Mouse (Mus musculus) large intestine, adult 2 months (tissue): Measurements from ENCODE around the gene Cab39. TPM values are rescaled to one million over a fixed set of nuclear protein-coding genes. Genes with fewer than 3 reads are reported as not detected.
A peak's percentile ranks its signal among the peaks of the same experiment; 100 is the strongest.

ENCODE experiments used
- DNase-seq: peaks from one replicate; pipeline ENCODE4 v3.0.0-alpha.2; 2012; ENCODE audit warnings: low read depth, low spot score
- WGBS: fragments of 180-500 bp; shearing (Covaris S2); methylation state at CpG from one replicate; pipeline ENCODE4 v1.1.7; 2018; 5-methylcytosine and 5-hydroxymethylcytosine counted together
- polyA plus RNA-seq: library from polyadenylated mRNA; depleted of rRNA; stranded (reverse); fragments of >200 nt; gene quantifications from 2 replicates; pipeline ENCODE4 v1.2.3, GENCODE M21; 2012

Gene Cab39
- polyA plus RNA-seq, 1 experiment, result 43.8 TPM

DNA sequence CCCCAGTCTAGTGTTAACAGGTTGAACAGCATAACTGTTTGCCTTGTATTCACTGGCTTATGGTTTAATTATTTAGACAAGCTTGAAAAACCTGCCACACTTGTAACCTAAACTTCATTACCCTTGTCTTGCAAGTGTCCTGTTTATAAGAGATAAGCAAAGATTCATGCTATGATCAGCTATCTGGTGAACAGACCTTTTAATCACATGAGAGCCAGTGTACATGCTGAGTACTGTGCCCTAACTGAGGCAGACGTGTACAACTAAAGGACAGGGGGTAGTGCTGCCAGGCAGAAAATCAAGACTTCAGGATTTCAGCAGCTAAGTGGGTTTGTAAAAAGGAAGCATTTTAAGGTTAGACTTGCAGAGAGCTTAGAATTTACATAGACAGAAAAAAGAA, 46.5 kb downstream of the Cab39 start:
- WGBS, result 91% methylated on average over 1 of the region's 1 CpGs
- DNase-seq, result no peak

GRCm38 (mm10) chr1:85840421-85840820, 47.2 kb downstream of the Cab39 start:
- 84% methylated on average over 4 of the region's 4 CpGs for WGBS
- DNase-seq, result no peak

DNA sequence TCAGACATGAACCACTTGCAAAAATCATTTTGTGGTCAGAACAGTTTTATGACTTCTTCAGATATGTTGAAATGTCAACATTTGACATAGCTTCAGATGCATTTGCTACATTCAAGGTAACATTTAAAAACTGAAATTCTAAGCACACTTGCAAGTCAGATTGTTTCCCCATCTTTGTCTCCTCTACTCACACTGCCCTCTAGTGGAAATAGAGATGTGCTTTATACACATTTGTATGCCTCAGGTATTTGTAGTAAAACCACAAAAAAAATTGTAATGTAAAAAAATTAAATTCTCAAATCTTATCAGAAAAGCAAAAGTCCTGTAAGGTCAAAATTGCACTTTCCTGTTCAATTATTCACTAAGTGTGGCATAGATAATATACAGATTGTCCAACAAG, 49.0 kb downstream of the Cab39 start:
- DNase-seq, result no peak

DNA sequence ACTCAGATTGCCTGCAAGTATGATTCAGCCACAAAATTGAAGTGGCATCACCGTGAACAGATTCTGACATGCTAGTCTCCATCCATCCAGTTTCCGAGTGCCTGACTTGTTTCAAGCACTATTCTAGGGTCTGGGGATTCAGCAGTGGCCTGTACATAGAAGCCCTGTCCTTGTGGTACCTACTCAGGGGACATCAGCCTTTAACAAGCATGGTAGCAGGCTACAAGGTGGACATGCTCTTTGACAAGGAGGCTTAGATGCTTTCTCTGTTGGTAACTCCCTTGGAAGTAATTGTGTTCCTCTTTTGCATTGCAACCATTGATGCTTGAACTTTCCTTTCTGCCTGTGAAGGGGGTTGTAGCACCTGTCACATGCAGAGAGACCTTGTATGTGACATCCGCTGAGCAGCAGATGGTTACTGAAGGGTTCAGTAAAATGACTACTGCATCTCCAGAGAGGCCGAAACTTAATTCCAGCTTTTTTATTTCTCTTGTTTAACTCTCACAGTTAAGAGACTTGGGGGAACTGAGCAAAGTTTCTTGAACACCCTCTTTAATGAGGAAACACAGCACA, 50.1 kb downstream of the Cab39 start:
- 97% methylated on average over 4 of the region's 4 CpGs for WGBS

GRCm38 (mm10) chr1:85844981-85845380, 51.7 kb downstream of the Cab39 start:
- DNase-seq, result no peak
- WGBS, result 92% methylated on average over 6 of the region's 6 CpGs

More for the DNA sequence above, 50.1 kb downstream of the Cab39 start:
- DNase-seq, result no peak

DNA sequence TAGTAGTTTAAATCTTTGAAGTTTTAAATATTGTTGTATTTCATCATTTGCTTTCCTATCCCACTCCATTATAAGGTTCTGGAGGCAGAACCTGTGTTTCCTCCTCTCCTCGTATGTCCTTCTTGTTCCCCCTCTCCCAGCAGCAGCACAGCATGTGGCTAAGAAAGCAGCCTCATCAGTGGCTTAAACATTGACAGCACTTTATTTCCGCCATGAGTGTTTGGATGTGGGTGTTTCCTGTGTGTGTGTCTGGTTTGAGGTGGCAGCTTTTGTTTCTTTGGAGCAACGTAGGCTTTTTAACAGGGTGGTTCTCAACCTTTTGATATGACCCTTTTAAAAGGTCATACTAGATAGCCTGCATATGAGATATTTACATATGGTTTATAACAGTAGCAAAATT, 52.2 kb downstream of the Cab39 start:
- DNase-seq, result no peak
- 67% methylated on average over 3 of the region's 3 CpGs for WGBS

GRCm38 (mm10) chr1:85849016-85849415, 55.8 kb downstream of the Cab39 start:
- 92% methylated on average over 14 of the region's 14 CpGs for WGBS
- DNase-seq, result no peak

DNA sequence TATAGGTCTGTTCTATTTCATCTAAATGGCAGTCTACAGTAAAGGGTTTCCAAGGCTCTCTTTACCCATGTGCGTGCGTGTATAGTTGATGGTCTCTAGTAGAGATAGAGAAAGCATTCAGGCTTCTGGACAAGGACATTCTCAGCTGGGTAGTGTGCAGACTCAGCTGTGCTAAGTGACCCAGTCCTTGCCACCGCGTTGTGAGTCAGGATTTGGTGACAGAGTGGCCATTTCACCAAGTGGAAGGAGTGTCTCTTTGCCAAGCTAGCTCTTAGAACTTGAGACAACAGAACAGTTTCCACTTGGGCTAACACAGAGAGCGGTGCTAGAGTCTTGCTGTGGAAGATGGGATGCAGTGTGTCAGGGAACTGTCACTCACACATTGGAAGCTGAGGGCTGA, 57.6 kb downstream of the Cab39 start:
- WGBS, result 94% methylated on average over 5 of the region's 5 CpGs
- no peak for DNase-seq

DNA sequence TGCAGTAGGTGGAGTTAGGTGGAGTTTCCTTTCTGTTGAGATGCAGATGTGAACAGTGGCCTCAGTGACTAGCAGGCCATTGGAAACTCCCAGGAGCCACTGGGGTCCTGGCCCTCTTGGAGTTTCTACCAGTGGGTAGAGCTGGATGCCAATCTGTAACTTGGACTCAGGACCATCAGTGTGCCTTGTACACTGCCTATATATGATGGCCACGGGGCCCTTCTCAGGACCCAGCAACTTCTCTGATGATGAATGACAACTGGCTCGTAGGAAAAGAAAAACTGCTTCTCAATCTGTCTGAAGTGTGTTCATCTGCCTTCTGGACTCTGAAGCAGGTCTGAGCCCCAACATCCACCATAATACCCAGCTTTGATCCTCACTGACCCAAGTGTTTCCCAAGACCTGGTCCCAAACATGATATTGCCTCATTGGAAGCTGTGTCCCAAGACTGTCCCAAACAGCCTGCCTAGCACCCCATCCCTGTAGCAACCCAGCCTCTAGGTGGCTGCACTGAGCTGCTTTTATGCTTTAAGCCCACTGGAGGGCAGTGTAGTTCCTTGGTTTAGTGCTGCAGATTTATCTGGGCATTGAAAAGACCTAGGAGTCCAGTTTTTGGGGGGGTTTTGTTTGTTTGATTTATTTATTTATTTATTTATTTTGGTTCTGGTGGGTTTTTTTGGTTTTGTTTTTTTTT, 59.9 kb downstream of the Cab39 start:
- 77% methylated on average over 2 of the region's 2 CpGs for WGBS
- peak; percentile 44 for DNase-seq

- whole genome bisulfite sequencing, result 94% methylated on average over 2 of the region's 2 CpGs
- no peak for DNase-seq
Measured at GRCm38 (mm10) chr1:85853865-85854264, 60.6 kb downstream of the Cab39 start.

DNA sequence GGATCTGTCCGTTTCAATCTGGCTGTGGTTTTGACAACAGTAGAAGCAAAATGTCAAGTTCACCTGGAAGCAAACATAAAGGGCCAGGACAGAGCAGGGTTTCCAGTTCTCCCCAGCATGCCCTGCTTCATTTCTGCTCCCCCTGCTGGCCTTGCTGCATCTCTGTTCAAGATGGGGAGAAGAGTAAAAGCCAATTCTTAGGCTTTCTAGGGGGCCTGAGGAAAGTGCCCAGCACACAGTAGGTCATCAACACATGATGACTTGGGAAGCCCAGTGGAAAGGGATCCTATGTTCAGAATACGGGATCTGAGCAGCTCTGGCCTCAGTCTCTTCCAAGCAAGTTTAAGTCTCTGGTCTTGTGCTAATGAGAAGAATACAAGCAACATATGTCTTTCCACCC, 61.2 kb downstream of the Cab39 start:
- DNase-seq, result no peak
- 63% methylated on average over 2 of the region's 2 CpGs for WGBS

DNA sequence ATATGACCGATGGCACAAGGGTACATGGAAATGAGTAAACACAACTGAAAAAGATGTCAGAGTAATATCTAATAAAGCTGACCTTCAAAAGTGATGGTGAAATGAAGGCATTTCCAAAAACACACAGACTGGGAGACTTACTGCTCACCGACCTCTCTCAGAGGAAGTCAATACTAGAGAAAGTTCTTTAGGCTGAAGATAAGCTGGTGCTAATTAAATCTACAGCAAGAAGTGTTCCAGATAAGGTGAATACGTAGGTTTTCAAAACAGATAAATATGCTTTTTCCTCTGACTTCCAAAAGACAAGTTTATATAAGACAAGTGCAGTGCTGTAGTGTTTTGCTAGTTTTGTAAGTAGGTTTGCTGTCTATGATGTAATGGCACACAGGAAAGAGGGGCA, 63.0 kb downstream of the Cab39 start:
- DNase-seq, result no peak
- 75% methylated on average over 3 of the region's 3 CpGs for WGBS

DNA sequence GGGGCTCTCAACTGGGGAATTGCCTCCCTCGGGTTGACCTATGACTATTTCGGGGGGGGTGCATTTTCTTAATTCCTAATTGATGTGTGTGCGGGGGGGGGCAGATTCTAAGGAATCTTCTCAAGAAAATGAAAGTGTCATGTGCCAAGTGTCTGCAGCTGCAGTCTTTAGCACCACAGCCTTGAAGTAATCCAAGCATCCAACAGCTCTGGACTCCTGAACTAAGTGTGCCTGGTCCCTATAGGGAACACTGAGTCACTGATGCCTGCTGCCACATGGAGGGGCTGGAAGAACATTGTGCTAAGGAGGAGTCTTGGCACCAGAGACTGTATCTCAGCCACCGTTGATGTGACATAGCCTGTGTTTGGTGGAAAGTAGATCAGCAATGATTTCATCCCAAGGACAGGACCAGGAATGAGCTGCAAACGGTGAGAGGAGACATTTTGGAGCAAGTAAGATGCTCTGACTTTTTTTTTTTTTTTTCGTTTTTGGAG, 64.1 kb downstream of the Cab39 start:
- WGBS, result 65% methylated on average over 6 of the region's 6 CpGs
- no peak for DNase-seq

DNA sequence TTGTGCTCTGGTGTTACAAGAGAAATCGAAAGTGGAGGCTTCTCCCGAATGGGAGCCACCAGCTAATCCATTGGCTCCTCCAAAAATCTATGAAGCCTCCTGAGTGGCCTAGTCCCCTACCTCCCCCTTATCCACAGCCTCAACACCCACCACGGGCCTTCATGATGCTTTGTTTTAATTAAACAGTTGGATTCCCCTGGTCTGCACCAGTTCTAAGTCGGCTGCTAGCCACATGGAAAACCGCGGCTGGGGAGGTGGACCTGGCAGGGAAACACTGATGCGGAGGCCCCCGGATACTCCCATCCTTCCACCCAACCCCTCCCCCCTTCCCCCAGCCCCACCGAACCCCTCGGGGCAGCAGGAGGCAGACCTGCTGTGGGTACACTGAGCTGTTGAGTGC, 71.1 kb downstream of the Cab39 start:
- 76% methylated on average over 10 of the region's 10 CpGs for WGBS
- no peak for DNase-seq

DNA sequence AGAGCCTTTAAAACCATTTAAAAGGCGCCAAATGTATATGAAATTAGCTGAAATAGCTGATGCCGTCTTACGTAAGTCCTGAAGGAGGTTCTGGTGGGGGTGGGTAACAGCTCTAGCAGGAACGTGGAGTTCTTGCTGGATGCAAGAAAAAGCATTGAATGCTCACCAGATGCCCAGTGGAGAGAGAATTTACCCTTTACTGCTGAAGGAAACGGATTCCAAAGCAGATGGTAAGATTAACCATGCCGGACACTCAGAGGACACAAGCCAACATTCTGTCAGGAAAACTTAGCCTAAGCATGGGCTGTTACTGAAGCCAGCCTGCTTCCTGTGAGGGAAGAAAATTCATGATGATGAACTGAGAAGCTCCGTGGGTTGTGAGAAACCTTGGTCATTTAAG, 76.8 kb downstream of the Cab39 start:
- WGBS, result 81% methylated on average over 7 of the region's 7 CpGs
- DNase-seq, result no peak

DNA sequence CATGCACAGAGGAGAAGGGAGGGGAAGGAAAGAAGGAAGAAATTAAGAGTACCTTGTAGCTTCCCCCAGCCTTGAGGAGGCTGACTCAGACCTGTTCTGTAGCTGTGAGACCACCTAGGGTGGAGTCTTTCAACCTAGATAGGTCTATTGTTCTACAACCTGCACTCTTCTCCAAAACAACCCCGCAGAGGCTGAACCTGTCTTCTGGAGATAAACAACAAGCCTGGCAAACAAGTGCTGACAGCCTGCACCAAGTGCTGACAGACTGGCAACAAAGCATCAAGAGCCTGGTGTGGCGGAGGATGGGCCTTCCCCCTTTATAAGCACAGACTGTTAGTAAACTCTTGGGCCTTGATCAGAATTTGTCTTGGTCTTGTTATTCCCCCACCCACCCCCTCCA, 77.3 kb downstream of the Cab39 start:
- no peak for DNase-seq
- 75% methylated on average over 2 of the region's 2 CpGs for WGBS

DNA sequence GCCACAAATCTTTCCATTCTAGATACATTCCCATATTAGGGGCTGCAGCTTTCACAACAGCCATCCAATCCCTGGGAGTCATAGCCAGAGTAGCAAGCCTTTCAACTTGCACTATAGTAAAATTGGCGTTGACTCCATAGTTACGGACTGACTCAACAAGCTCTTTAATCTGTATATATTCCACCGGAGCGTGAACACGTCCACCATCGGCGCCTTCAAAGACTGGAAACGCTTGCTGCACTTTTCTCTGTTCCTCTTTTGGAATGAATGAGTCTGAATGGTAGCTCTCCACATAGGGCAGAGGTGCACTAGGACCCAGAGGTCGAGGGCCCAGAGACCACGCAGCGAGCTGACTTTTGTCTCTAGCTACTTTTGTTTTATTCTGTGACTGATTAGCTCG, 88.8 kb downstream of the Cab39 start:
- 92% methylated on average over 12 of the region's 12 CpGs for WGBS

DNA sequence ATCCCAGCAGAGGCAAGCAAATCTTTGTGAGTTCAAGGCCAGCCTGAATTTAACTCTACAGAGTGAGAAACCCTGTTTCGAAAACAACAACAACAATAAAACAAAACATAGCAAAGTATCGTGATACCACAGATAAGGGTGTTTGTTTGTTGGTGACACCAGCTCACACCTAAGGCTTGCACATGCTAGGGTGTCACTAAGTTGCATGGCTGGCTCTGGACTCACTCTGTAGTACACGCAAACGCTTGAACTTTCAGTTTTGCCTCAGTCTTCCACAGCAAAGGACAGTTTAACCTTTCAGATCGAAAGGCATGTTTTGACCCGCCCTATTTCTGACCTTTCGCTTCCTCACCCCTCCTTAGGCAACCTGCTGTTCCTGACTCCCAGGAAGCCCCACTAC, 94.0 kb downstream of the Cab39 start:
- 76% methylated on average over 7 of the region's 7 CpGs for WGBS
- DNase-seq, result no peak

More for the DNA sequence above, 88.8 kb downstream of the Cab39 start:
- no peak for DNase-seq

DNA sequence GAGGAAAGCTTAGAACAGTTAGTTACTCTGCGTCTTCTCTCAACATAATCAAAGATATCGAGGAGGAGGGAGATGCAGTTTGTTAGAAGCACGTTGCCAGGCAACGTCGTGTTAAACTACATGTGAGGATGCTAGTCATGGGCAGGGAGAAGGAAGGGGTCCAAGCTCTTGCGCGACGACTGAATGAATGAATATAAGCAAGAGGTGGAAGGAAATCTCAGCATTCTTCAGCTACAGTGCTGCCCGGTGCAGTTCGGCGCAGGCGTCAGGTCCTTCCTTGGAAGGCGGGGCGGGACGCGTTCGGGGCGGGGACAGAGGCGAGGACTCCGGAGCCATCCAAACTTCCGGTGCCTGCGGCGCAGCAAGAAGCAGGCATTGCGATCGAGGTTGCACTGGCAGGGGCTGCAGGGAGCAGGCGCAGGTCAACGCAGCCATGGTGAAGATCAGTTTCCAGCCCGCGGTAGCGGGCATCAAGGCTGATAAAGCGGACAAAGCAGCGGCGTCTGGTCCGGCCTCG, 101.0 kb downstream of the Cab39 start, which contains the start of gene Itm2c:
Gene Itm2c, plus strand, starts transcription at position 51 of the 517 bp plus-strand sequence.
- WGBS, result under 1% methylated on average over 35 of the region's 35 CpGs
- peak; percentile 57 for DNase-seq

DNA sequence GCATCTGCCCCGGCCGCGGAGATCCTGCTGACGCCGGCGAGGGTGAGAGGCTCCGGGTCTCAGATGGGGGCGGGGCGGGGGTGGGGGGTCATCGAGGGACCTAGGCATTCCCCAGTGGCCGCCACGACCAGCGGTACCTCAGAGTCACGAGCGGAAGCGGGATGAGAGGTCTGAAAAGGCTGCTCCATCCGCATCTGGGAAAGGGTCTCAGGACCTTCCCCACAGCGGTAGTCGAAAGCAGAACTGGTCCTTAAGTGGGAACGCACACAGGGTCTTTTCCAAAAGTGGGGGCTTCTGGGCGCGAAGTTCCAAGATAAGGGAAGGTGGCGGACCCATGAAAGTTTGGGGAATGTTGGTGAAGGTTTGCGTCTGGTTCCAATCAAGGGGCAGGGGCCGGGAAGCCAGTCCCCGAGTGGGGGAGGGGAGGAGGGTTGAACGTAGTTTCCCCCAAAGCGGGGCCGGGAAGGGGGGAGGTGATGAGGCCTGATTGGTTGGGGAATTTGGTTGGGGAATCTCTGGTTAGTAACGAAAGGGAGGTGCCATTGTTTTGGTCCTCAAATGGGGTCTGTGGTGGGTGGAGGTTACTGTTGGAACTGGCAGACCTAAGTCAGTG, 101.6 kb downstream of the Cab39 start:
- no peak for DNase-seq
- WGBS, result 1% methylated on average over 30 of the region's 30 CpGs

GRCm38 (mm10) chr1:85895391-85895837, 102.2 kb downstream of the Cab39 start:
- 2% methylated on average over 15 of the region's 15 CpGs for whole genome bisulfite sequencing

More at GRCm38 (mm10) chr1:85895391-85895837, 102.2 kb downstream of the Cab39 start:
- DNase-seq, result no peak
